Mouse (Mus musculus): ENCODE data around the gene Acer1. TPM values are rescaled to one million over a fixed set of nuclear protein-coding genes. Genes with fewer than 3 reads are reported as not detected.
"Not testable (repeated sequence)": the region's sequence is repeated elsewhere in the genome, so short reads cannot be mapped to it uniquely, and the experiment has no call there.

Gene Acer1
- polyA plus RNA-seq, 1 experiment, result not detected

GRCm38 (mm10) chr17:56913444-56913843, 68.5 kb downstream of the Acer1 start:
- TF ChIP-seq POLR2A (IDR thresholded peaks at IDR 0.05; ENCODE audit: borderline replicate concordance, control insufficient read depth, low read depth, low read length) (no peak), CTCF (IDR thresholded peaks at IDR 0.05; ENCODE audit: control insufficient read depth, insufficient read depth, low read length) (no peak)
- Histone ChIP-seq H3K4me1 (ENCODE audit: control insufficient read depth, insufficient read depth, low read length) (no peaks in the 10 kb centered on the region; the same call in 1 of the 2 replicates), H3K27ac (ENCODE audit: control insufficient read depth, insufficient read depth, low read depth, low read length, poor library complexity) (no peak overlapping the region)

GRCm38 (mm10) chr17:56913023-56913422, 68.9 kb downstream of the Acer1 start:
- no peaks in the 10 kb centered on the region; the same call in 1 of the 2 replicates for H3K4me1 ChIP-seq (ENCODE audit: control insufficient read depth, insufficient read depth, low read length)
- no peak overlapping the region for H3K27ac ChIP-seq (ENCODE audit: control insufficient read depth, insufficient read depth, low read depth, low read length, poor library complexity)
- no peak overlapping the region for H3K4me3 ChIP-seq (replicated peaks; ENCODE audit: control insufficient read depth, low read depth, low read length)
- 56% methylated on average over 3 of the region's 3 CpGs for WGBS
- TF ChIP-seq POLR2A (IDR thresholded peaks at IDR 0.05; ENCODE audit: borderline replicate concordance, control insufficient read depth, low read depth, low read length), result no peak
- no peak for TF ChIP-seq CTCF (IDR thresholded peaks at IDR 0.05; ENCODE audit: control insufficient read depth, insufficient read depth, low read length)

More at GRCm38 (mm10) chr17:56913444-56913843, 68.5 kb downstream of the Acer1 start:
- H3K4me3 ChIP-seq (replicated peaks; ENCODE audit: control insufficient read depth, low read depth, low read length), result no peak overlapping the region

GRCm38 (mm10) chr17:56909764-56910163, 72.2 kb downstream of the Acer1 start:
- 77% methylated on average over 2 of the region's 2 CpGs for WGBS
- H3K4me1 ChIP-seq (ENCODE audit: control insufficient read depth, insufficient read depth, low read length); H3K27ac ChIP-seq (ENCODE audit: control insufficient read depth, insufficient read depth, low read depth, low read length, poor library complexity); H3K4me3 ChIP-seq (replicated peaks; ENCODE audit: control insufficient read depth, low read depth, low read length): not testable (repeated sequence)

GRCm38 (mm10) chr17:56907887-56908286, 74.0 kb downstream of the Acer1 start:
- Histone ChIP-seq H3K4me3 (replicated peaks; ENCODE audit: control insufficient read depth, low read depth, low read length) (no peak overlapping the region), H3K27ac (ENCODE audit: control insufficient read depth, insufficient read depth, low read depth, low read length, poor library complexity) (no peak overlapping the region), H3K4me1 (ENCODE audit: control insufficient read depth, insufficient read depth, low read length) (no peaks in the 10 kb centered on the region)
- 73% methylated on average over 9 of the region's 9 CpGs for WGBS
- no peak for TF ChIP-seq CTCF (IDR thresholded peaks at IDR 0.05; ENCODE audit: control insufficient read depth, insufficient read depth, low read length)
- TF ChIP-seq POLR2A (IDR thresholded peaks at IDR 0.05; ENCODE audit: borderline replicate concordance, control insufficient read depth, low read depth, low read length), result no peak

- H3K4me1 ChIP-seq (ENCODE audit: control insufficient read depth, insufficient read depth, low read length), result no peaks in the 10 kb centered on the region
- no peak overlapping the region for H3K4me3 ChIP-seq (replicated peaks; ENCODE audit: control insufficient read depth, low read depth, low read length)
- H3K27ac ChIP-seq (ENCODE audit: control insufficient read depth, insufficient read depth, low read depth, low read length, poor library complexity), result no peak overlapping the region
- TF ChIP-seq POLR2A (IDR thresholded peaks at IDR 0.05; ENCODE audit: borderline replicate concordance, control insufficient read depth, low read depth, low read length) (no peak), CTCF (IDR thresholded peaks at IDR 0.05; ENCODE audit: control insufficient read depth, insufficient read depth, low read length) (no peak)
- WGBS, result 89% methylated on average over 5 of the region's 5 CpGs
These were observed 74.8 kb downstream of the Acer1 start for GRCm38 (mm10) chr17:56907096-56907495.

GRCm38 (mm10) chr17:56906166-56906565, 75.8 kb downstream of the Acer1 start:
- no peak for TF ChIP-seq POLR2A (IDR thresholded peaks at IDR 0.05; ENCODE audit: borderline replicate concordance, control insufficient read depth, low read depth, low read length)
- TF ChIP-seq CTCF (IDR thresholded peaks at IDR 0.05; ENCODE audit: control insufficient read depth, insufficient read depth, low read length), result no peak
- Histone ChIP-seq H3K27ac (ENCODE audit: control insufficient read depth, insufficient read depth, low read depth, low read length, poor library complexity) (no peak overlapping the region), H3K4me1 (ENCODE audit: control insufficient read depth, insufficient read depth, low read length) (no peaks in the 10 kb centered on the region), H3K4me3 (replicated peaks; ENCODE audit: control insufficient read depth, low read depth, low read length) (no peak overlapping the region)
- 85% methylated on average over 3 of the region's 3 CpGs for WGBS

Other genes with a start within 250 kb of the Acer1 start
- not detected in 2 replicates for gene Nrtn, start 224.6 kb downstream of the Acer1 start, polyA plus RNA-seq (2011; ENCODE audit: insufficient read depth, insufficient read length, low replicate concordance, missing spikeins)
- 15.8 and 51.0 TPM in 2 replicates for gene Dus3l, start 217.4 kb downstream of the Acer1 start, polyA plus RNA-seq (2011; ENCODE audit: insufficient read depth, insufficient read length, low replicate concordance, missing spikeins)
- gene Prr22, start 211.9 kb downstream of the Acer1 start, polyA plus RNA-seq (2011; ENCODE audit: insufficient read depth, insufficient read length, low replicate concordance, missing spikeins), result 1.7 and 1.9 TPM in 2 replicates
- 16.2 and 18.2 TPM in 2 replicates for gene Rfx2, start 151.1 kb downstream of the Acer1 start, polyA plus RNA-seq (2011; ENCODE audit: insufficient read depth, insufficient read length, low replicate concordance, missing spikeins)
- gene Acsbg2, start 107.7 kb downstream of the Acer1 start, polyA plus RNA-seq (2011; ENCODE audit: insufficient read depth, insufficient read length, low replicate concordance, missing spikeins), result not detected in 2 replicates
- 0.92 TPM in 1 of 2 replicates, not detected in the other for gene 1700061G19Rik, start 106.6 kb downstream of the Acer1 start, polyA plus RNA-seq (2011; ENCODE audit: insufficient read depth, insufficient read length, low replicate concordance, missing spikeins)
- gene Mllt1, start 46.7 kb downstream of the Acer1 start, polyA plus RNA-seq (2011; ENCODE audit: insufficient read depth, insufficient read length, low replicate concordance, missing spikeins), result 12.1 and 17.3 TPM in 2 replicates
- gene Clpp, start 8.2 kb upstream of the Acer1 start, polyA plus RNA-seq (2011; ENCODE audit: insufficient read depth, insufficient read length, low replicate concordance, missing spikeins), result 23.7 and 43.4 TPM in 2 replicates
- gene Alkbh7, start 15.2 kb upstream of the Acer1 start, polyA plus RNA-seq (2011; ENCODE audit: insufficient read depth, insufficient read length, low replicate concordance, missing spikeins), result 4.4 and 11.1 TPM in 2 replicates
- not detected in 2 replicates for gene Pspn, start 17.9 kb upstream of the Acer1 start, polyA plus RNA-seq (2011; ENCODE audit: insufficient read depth, insufficient read length, low replicate concordance, missing spikeins)
- 74.4 and 116 TPM in 2 replicates for gene Gtf2f1, start 29.2 kb upstream of the Acer1 start, polyA plus RNA-seq (2011; ENCODE audit: insufficient read depth, insufficient read length, low replicate concordance, missing spikeins)
- not detected in 2 replicates for gene Gm17949, start 29.3 kb upstream of the Acer1 start, polyA plus RNA-seq (2011; ENCODE audit: insufficient read depth, insufficient read length, low replicate concordance, missing spikeins)
- 56.3 and 56.9 TPM in 2 replicates for gene Khsrp, start 49.4 kb upstream of the Acer1 start, polyA plus RNA-seq (2011; ENCODE audit: insufficient read depth, insufficient read length, low replicate concordance, missing spikeins)
- gene Slc25a41, start 59.5 kb upstream of the Acer1 start, polyA plus RNA-seq (2011; ENCODE audit: insufficient read depth, insufficient read length, low replicate concordance, missing spikeins), result not detected in 2 replicates
- 2.4 TPM in 1 of 2 replicates, not detected in the other for gene Crb3, start 77.0 kb upstream of the Acer1 start, polyA plus RNA-seq (2011; ENCODE audit: insufficient read depth, insufficient read length, low replicate concordance, missing spikeins)
- gene Slc25a23, start 77.7 kb upstream of the Acer1 start, polyA plus RNA-seq (2011; ENCODE audit: insufficient read depth, insufficient read length, low replicate concordance, missing spikeins), result 2.8 and 8.1 TPM in 2 replicates
- gene Dennd1c, start 96.4 kb upstream of the Acer1 start, polyA plus RNA-seq (2011; ENCODE audit: insufficient read depth, insufficient read length, low replicate concordance, missing spikeins), result 49.6 and 96.5 TPM in 2 replicates
- 0.90 TPM in 1 of 2 replicates, not detected in the other for gene Tubb4a, start 105.7 kb upstream of the Acer1 start, polyA plus RNA-seq (2011; ENCODE audit: insufficient read depth, insufficient read length, low replicate concordance, missing spikeins)
- gene Tnfsf9, start 123.2 kb upstream of the Acer1 start, polyA plus RNA-seq (2011; ENCODE audit: insufficient read depth, insufficient read length, low replicate concordance, missing spikeins), result 0.75 and 1.6 TPM in 2 replicates
- gene Cd70, start 167.7 kb upstream of the Acer1 start, polyA plus RNA-seq (2011; ENCODE audit: insufficient read depth, insufficient read length, low replicate concordance, missing spikeins), result not detected in 2 replicates
- 7.0 and 12.8 TPM in 2 replicates for gene Tnfsf14, start 212.1 kb upstream of the Acer1 start, polyA plus RNA-seq (2011; ENCODE audit: insufficient read depth, insufficient read length, low replicate concordance, missing spikeins)
- 68.1 and 221 TPM in 2 replicates for gene C3, start 246.0 kb upstream of the Acer1 start, polyA plus RNA-seq (2011; ENCODE audit: insufficient read depth, insufficient read length, low replicate concordance, missing spikeins)